8 mouse cellular contexts compared by ENCODE assay signal in the genomic region with DNA sequence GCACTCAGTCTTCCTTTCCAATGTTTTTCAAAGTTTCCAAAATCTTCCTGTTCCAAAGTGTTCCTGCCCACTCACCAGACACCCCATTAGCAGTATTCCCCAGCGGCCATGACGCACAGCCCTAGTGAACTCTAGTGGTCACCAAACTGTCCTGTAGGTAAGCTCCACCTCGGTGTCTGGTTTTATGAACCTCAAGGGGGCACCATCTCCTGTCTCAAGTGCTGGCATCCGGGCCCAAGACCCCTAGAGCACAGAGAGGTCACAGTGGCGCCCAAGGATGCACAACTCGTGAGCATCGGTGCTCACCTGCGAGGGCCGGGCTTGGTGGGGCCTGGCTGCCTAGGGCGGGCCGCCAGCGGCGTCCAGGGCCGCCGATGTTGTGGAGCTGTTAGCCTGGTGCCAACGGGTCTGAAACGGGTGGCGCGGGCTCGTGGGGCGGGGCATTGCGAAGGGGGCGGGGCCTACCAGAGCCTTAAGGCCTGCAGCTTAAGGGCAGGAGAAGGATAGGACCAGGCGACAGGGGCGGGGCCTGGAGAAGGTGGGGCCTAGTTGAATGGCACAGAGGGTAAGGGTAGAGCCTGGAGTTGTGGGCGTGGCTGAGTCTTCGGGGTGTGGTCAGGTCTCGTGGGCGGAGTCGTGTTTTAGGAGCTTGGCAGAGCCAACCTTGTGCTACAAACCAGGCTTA. TPM values are rescaled to one million over a fixed set of nuclear protein-coding genes. Genes with fewer than 3 reads are reported as not detected.
DNase-seq lines count a peak whose midpoint lies in the region; ATAC-seq and TF ChIP-seq lines count a peak whose summit lies in the region.

A gene (minus strand): TSS at position 415 of the 685 bp plus-strand sequence.

- TF ChIP-seq CTCF in brain, embryonic 14.5 days (IDR thresholded peaks at IDR 0.05; ENCODE audit: borderline replicate concordance, extremely low read depth, insufficient read depth, insufficient read length), result no peak
- 0 out of 2 replicates have a peak, but pooled peaks have one; percentile 22 for TF ChIP-seq CTCF in testis, adult 2 months (IDR thresholded peaks at IDR 0.05; ENCODE audit: control insufficient read depth, insufficient read depth, insufficient replicate concordance, low read depth, low read length)

- WGBS in hindbrain, embryonic 16.5 days, result 2% methylated on average over 30 of the region's 30 CpGs
- WGBS in liver, embryonic 13.5 days (ENCODE audit: insufficient replicate concordance), result 3% methylated on average over 30 of the region's 30 CpGs

- H3K27ac ChIP-seq in hindbrain, embryonic 16.5 days (ENCODE audit: low read depth, low read length), result no peak within 1 kb of the TSS
- peak within 1 kb of the TSS; percentile 68 for H3K27ac ChIP-seq in liver, embryonic 13.5 days
- peak within 1 kb of the TSS; percentile 98 for H3K27ac ChIP-seq in testis, adult 2 months (ENCODE audit: control insufficient read depth, insufficient read depth, low read depth, low read length)

- H3K9ac ChIP-seq in hindbrain, embryonic 16.5 days (ENCODE audit: low read depth, low read length), result no peak within 1 kb of the TSS
- H3K9ac ChIP-seq in liver, embryonic 13.5 days, result peak within 1 kb of the TSS; percentile 72

- H3K4me2 ChIP-seq in hindbrain, embryonic 16.5 days (ENCODE audit: low read length), result peak within 1 kb of the TSS; percentile 44
- peak within 1 kb of the TSS; percentile 69 for H3K4me2 ChIP-seq in liver, embryonic 13.5 days

- no peak for ATAC-seq in hindbrain, embryonic 16.5 days
- peak; percentile 94 for ATAC-seq in liver, embryonic 13.5 days (ENCODE audit: low read depth)

- peak within 1 kb of the TSS; percentile 20; the same call in 1 of the 2 replicates for H3K4me3 ChIP-seq in hindbrain, embryonic 16.5 days (ENCODE audit: low read length)
- H3K4me3 ChIP-seq in liver, embryonic 13.5 days (replicated peaks), result peak within 1 kb of the TSS; percentile 43
- peak within 1 kb of the TSS; percentile 93 for H3K4me3 ChIP-seq in testis, adult 2 months (ENCODE audit: control insufficient read depth, low read depth, low read length)

- H3K36me3 ChIP-seq in hindbrain, embryonic 16.5 days (ENCODE audit: control insufficient read depth, insufficient read depth, low read length), result peaks cover 22% of the 10 kb centered on the region
- H3K36me3 ChIP-seq in liver, embryonic 13.5 days, result peaks cover 31% of the 10 kb centered on the region
- H3K36me3 ChIP-seq in testis, adult 2 months (ENCODE audit: control insufficient read depth, insufficient read depth, low read length), result peaks cover 2% of the 10 kb centered on the region; the same call in 1 of the 2 replicates

- TF ChIP-seq POLR2A in brain, embryonic 14.5 days (IDR thresholded peaks at IDR 0.05; ENCODE audit: borderline replicate concordance, extremely low read depth, insufficient read depth, insufficient read length, poor library complexity, severe bottlenecking), result no peak
- TF ChIP-seq POLR2A in testis, adult 2 months (IDR thresholded peaks at IDR 0.05; ENCODE audit: control insufficient read depth, low read depth, low read length), result peak; percentile 80

- H3K4me1 ChIP-seq in hindbrain, embryonic 16.5 days (ENCODE audit: control insufficient read depth, insufficient read depth, low read depth, low read length), result peaks cover 2% of the 10 kb centered on the region; the same call in 1 of the 2 replicates
- peaks cover 61% of the 10 kb centered on the region for H3K4me1 ChIP-seq in liver, embryonic 13.5 days (replicated peaks)
- H3K4me1 ChIP-seq in testis, adult 2 months (ENCODE audit: control insufficient read depth, insufficient read depth, low read length), result peaks cover 36% of the 10 kb centered on the region

- no peaks in the 10 kb centered on the region for H3K9me3 ChIP-seq in hindbrain, embryonic 16.5 days (ENCODE audit: control insufficient read depth, low read length)
- no peaks in the 10 kb centered on the region for H3K9me3 ChIP-seq in liver, embryonic 13.5 days (replicated peaks)

- H3K27me3 ChIP-seq in hindbrain, embryonic 16.5 days (replicated peaks; ENCODE audit: control insufficient read depth, insufficient read depth, low read length), result peaks cover 23% of the 10 kb centered on the region
- peaks cover 18% of the 10 kb centered on the region for H3K27me3 ChIP-seq in liver, embryonic 13.5 days
- no peaks in the 10 kb centered on the region for H3K27me3 ChIP-seq in testis, adult 2 months (ENCODE audit: control insufficient read depth, insufficient read depth, low read length)

- DNase-seq in heart, adult 11 months, result peak; percentile 97
- no peak for DNase-seq in heart, adult 8-10 months (ENCODE audit: low spot score)
- DNase-seq in brain, embryonic 14.5 days (ENCODE audit: low read depth), result peak; percentile 74
- peak; percentile 65 for DNase-seq in gastrocnemius, adult 18-20 months (ENCODE audit: low spot score)
- DNase-seq in liver, embryonic 13.5 days, result peak; percentile 99
- DNase-seq in naive thymus-derived CD4-positive, alpha-beta T cell, adult 2 months (ENCODE audit: low read depth), result peak; percentile 82

RNA-seq across cellular contexts. Expression of the gene that starts here (rescaled TPM):
- not detected for total RNA-seq in heart, adult 8-10 months (2022)
- polyA plus RNA-seq in brain, embryonic 14.5 days (2012; rRNA removed), result 0.76 and 0.86 TPM in 2 replicates
- total RNA-seq in gastrocnemius, adult 18-20 months (2021), result not detected
- 1.5 and 1.6 TPM in 2 replicates for polyA plus RNA-seq in hindbrain, embryonic 16.5 days (2015; fragmentation: Nextera tagmentation; extraction: Ambion mirVana)
- polyA plus RNA-seq in liver, embryonic 13.5 days (2015; fragmentation: Nextera tagmentation; extraction: Ambion mirVana), result 0.02 and 0.03 TPM in 2 replicates
- polyA plus RNA-seq in testis, adult 2 months (2012; rRNA removed), result 1,123 and 1,230 TPM in 2 replicates

Comparison
In these comparisons a context has a peak if more than half of its experiments do, and no peak if none do; other contexts are left out.
1. RNA of the gene that starts here (polyA plus RNA-seq): 1,123 to 1,230 TPM in testis, adult 2 months; 1.5 to 1.6 TPM in hindbrain, embryonic 16.5 days, 0.76 to 0.86 TPM in brain, embryonic 14.5 days and 0.02 to 0.03 TPM in liver, embryonic 13.5 days; every median in the first group is over 100 times any median in the second.
2. Peak in DNase-seq in brain, embryonic 14.5 days; RNA of the gene not detected or under 1 TPM.
3. Peak in DNase-seq in gastrocnemius, adult 18-20 months; RNA of the gene not detected or under 1 TPM.
4. Peak in DNase-seq, ATAC-seq, H3K4me3 ChIP-seq, H3K27ac ChIP-seq, H3K9ac ChIP-seq and H3K4me2 ChIP-seq in liver, embryonic 13.5 days; RNA of the gene not detected or under 1 TPM.
5. H3K4me3 ChIP-seq: peak in every context shown above with its lines; median percentile 93 in testis, adult 2 months; 43 in liver, embryonic 13.5 days; 20 in hindbrain, embryonic 16.5 days.